Mouse (Mus musculus): ENCODE data around the gene Crispld2.
A peak's percentile ranks its signal among the peaks of the same experiment; 100 is the strongest.

Gene Crispld2

GRCm38 (mm10) chr8:120071684-120072083 lies 79.4 kb downstream of the Crispld2 start:
- peak; percentile 76 for DNase-seq (ENCODE audit: low spot score)

DNA sequence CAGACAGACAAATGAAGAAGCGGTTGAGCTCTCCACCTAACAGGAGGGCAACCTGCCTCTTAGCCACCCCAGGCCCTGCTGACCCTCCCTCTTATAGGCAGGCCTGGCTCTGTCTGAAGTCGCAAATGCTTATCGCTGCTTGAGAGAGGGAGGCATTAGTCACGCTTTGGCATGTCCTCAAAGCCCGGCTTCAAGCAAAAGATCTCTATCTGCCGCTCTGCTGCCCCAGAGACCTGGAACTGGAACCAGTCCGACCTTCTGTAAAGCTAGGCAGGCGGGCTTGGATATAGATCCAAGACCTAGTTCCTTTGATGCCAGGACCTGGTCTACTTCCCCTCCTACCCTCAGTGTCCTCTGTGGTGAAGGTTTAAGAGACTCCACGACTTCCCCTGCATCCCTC lies 80.0 kb downstream of the Crispld2 start:
- no peak for DNase-seq (ENCODE audit: low spot score)

DNA sequence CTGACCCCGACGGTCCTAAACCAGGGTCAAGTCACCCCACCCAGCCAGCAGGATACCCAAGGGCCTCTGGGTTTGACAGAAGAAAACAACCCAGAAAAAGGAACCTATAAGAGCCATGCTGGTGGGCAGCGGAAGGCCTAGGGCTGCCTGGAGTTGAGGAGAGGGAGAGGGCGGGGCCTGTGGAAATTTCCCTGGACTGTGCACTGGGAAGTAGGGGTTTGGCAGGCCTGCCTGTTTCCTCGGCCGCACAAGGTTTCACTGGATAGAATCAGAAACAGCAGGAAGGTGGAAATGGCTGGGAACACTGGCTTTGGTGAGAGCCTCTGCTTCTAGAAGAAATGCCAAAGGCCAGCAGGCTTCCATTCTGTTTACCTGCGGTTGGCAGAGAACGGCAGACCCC lies 80.6 kb downstream of the Crispld2 start:
- no peak for DNase-seq (ENCODE audit: low spot score)

GRCm38 (mm10) chr8:120074516-120074915 lies 82.3 kb downstream of the Crispld2 start:
- DNase-seq (ENCODE audit: low spot score): no peak

GRCm38 (mm10) chr8:120075347-120075746 lies 83.1 kb downstream of the Crispld2 start:
- no peak for DNase-seq (ENCODE audit: low spot score)

- DNase-seq (ENCODE audit: low spot score): peak; percentile 76
Measured at GRCm38 (mm10) chr8:120078080-120078479, 85.8 kb downstream of the Crispld2 start.

- DNase-seq (ENCODE audit: low spot score): no peak
Measured at GRCm38 (mm10) chr8:120079361-120079760, 87.1 kb downstream of the Crispld2 start.

DNA sequence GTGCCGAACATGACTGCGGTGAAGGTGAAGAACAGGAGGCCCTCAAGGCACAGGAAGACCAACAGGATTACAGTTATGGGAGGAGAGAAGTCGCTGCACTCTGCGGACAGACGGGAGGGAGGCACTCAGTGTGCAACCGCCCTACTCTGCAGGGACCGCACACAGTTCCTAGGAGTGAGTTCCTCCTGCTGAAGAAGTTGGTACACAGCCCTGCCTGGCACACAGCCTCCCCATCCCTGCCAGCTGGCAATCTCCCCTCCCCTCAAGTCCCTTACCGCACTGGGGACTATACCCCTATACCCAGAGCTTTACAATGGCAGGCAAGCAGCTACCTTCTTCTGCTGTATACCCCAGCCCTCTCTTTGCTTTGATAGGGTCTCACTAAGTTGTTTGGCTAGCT lies 91.0 kb downstream of the Crispld2 start:
- no peak for DNase-seq (ENCODE audit: low spot score)

GRCm38 (mm10) chr8:120084783-120085182 lies 92.5 kb downstream of the Crispld2 start:
- DNase-seq (ENCODE audit: low spot score): no peak

GRCm38 (mm10) chr8:120089511-120089910 lies 97.3 kb downstream of the Crispld2 start:
- no peak for DNase-seq (ENCODE audit: low spot score)

GRCm38 (mm10) chr8:120091032-120091431 lies 98.8 kb downstream of the Crispld2 start:
- no peak for DNase-seq (ENCODE audit: low spot score)

DNA sequence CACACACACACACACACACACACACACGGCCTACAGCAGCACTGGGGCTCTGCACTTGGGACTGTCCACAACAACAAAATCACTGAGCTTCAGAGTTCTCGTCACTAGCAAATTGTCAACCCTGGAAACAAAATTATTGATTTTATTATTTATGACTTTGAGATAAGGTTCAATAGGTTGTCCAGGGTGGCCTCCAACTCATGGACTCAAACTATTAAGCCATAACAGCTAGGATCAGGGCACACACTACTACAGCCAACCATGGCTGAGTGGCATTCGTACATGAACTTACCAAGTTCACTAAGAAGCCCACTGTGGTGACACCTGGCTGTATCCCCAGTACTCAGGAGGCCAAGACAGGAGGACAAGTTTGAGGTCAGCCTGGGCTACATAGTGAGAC lies 100.9 kb downstream of the Crispld2 start:
- DNase-seq (ENCODE audit: low spot score): no peak

GRCm38 (mm10) chr8:120094801-120095200 lies 102.6 kb downstream of the Crispld2 start:
- DNase-seq (ENCODE audit: low spot score): no peak

GRCm38 (mm10) chr8:120096486-120096885 lies 104.2 kb downstream of the Crispld2 start:
- DNase-seq (ENCODE audit: low spot score): no peak

- DNase-seq (ENCODE audit: low spot score): no peak
Measured at GRCm38 (mm10) chr8:120100388-120101067, 108.3 kb downstream of the Crispld2 start.

DNA sequence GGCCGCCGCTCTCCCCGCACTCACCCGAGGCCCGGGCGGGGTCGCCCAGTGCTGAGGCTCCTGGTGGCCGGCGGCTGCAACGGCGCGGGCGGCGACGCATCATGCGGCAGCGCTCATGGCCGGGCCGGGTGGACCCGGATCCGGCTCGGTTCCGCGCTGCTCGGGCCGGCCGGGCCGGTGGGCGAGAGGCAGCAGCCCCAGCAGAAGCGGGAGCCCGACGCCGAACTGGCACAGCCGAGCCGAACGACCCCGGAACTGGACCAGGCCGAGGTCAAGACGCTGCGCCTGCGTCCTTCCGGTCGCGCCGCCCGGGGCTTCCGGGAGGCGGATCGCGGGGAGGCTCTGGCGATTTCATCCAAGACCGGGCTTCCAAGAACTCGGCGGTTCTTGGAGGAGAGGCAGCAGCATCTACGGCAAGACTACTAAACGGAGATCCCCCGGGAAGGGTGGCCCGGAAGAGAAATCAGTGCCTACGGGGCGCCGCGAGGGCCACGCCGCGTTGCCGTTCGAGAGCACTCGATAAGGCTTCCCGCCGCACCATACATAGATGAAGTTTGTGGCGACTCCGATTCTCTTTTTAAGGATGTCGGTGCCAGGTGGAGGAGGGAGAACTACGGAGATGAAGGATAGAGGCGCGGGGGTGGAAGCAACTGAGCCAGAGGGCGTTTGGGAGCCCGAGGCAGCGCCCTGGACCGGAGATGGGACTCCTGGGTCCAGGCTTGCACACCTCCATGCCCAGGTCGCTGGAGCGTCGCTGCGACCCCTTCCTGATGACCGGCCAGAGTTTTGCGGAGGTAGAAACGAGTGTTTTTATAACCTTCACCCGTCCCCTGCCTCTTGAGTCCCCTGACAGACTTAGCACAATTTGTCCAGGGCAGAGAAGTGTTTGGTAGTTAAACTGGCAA lies 109.1 kb downstream of the Crispld2 start, which contains the start of gene Zdhhc7:
TSS of gene Zdhhc7 (minus strand) at position 415 of the 905 bp plus-strand sequence.
- DNase-seq (ENCODE audit: low spot score): peak; percentile 86

Measured in lung, postnatal 25 days (tissue).